Mouse (Mus musculus): ENCODE data around the gene Ptprt. TPM values are rescaled to one million over a fixed set of nuclear protein-coding genes. Genes with fewer than 3 reads are reported as not detected.

Gene Ptprt
- polyA plus RNA-seq, 1 experiment from 2014 or later, result 0.61 TPM

DNA sequence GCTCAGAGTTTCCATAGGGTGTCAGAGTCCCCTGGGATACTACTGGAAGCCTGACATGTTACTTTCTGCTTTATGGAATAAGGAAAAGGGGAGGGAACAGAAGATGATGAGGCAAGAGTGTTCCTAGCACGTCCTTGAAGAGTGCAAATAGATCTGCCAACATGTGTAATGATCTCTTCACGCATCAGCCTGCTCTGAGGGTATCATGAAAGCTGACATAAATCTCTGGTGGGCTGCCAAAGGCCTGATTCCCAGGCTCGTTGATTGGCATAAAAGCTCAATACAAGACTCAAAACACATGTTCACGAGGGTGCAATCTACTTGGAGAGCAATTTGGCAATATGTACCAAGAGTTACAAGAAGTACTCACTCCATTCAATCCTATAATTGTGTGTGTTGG lies 778.4 kb downstream of the Ptprt start:
- H3K4me2 ChIP-seq (ENCODE audit: low read length), result no peak overlapping the region
- no peak overlapping the region for H3K9ac ChIP-seq (ENCODE audit: low read length)
- no peaks in the 10 kb centered on the region for H3K36me3 ChIP-seq (ENCODE audit: control insufficient read depth, insufficient read depth, low read length)
- no peak overlapping the region for H3K4me3 ChIP-seq (ENCODE audit: control insufficient read depth in 1 of 2, insufficient read depth in 1 of 2, low read depth in 1 of 2, low read length in 2 of 2)
- no peak for ATAC-seq (ENCODE audit: insufficient number of reproducible peaks, insufficient read depth, low FRiP score, low read depth)
- H3K4me1 ChIP-seq (ENCODE audit: control insufficient read depth in 2 of 2, insufficient read depth in 2 of 2, low read length in 2 of 2), result no peaks in the 10 kb centered on the region
- H3K9me3 ChIP-seq (ENCODE audit: control insufficient read depth, low read length), result no peaks in the 10 kb centered on the region
- no peak overlapping the region for H3K27ac ChIP-seq (replicated peaks in 1 of 2; ENCODE audit: control insufficient read depth in 1 of 2, insufficient read depth in 1 of 2, low read depth in 2 of 2, low read length in 2 of 2)
- no peaks in the 10 kb centered on the region for H3K27me3 ChIP-seq (ENCODE audit: control insufficient read depth, insufficient read depth, low read length)
- 63% methylated on average over 4 of the region's 4 CpGs for WGBS

DNA sequence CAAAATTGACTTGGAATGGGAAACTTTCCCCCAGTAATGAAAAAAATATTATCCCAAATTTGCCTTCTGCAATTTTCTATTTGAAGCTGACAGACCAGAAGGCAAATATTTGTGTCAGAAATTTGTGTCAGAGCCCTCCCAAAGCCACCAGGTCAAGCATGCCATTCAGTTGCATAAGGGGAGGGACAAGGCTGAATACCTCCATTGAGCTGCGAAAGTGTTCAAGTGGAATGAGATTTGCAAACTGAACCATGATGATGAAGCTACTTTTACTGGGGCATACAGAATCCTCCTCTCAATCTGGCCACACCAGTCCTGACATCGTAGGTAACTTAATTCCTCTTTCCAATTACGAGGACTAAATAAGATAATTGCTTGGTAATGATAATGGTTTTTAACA lies 780.0 kb downstream of the Ptprt start:
- no peaks in the 10 kb centered on the region for H3K36me3 ChIP-seq (ENCODE audit: control insufficient read depth, insufficient read depth, low read length)
- no peak overlapping the region for H3K4me3 ChIP-seq (ENCODE audit: control insufficient read depth in 1 of 2, insufficient read depth in 1 of 2, low read depth in 1 of 2, low read length in 2 of 2)
- no peak overlapping the region for H3K9ac ChIP-seq (ENCODE audit: low read length)
- H3K4me2 ChIP-seq (ENCODE audit: low read length), result no peak overlapping the region
- 85% methylated on average over 3 of the region's 3 CpGs for WGBS
- ATAC-seq (ENCODE audit: insufficient number of reproducible peaks, insufficient read depth, low FRiP score, low read depth), result no peak
- no peaks in the 10 kb centered on the region for H3K27me3 ChIP-seq (ENCODE audit: control insufficient read depth, insufficient read depth, low read length)
- H3K9me3 ChIP-seq (ENCODE audit: control insufficient read depth, low read length), result no peaks in the 10 kb centered on the region
- no peak overlapping the region for H3K27ac ChIP-seq (replicated peaks in 1 of 2; ENCODE audit: control insufficient read depth in 1 of 2, insufficient read depth in 1 of 2, low read depth in 2 of 2, low read length in 2 of 2)
- no peaks in the 10 kb centered on the region for H3K4me1 ChIP-seq (ENCODE audit: control insufficient read depth in 2 of 2, insufficient read depth in 2 of 2, low read length in 2 of 2)

DNA sequence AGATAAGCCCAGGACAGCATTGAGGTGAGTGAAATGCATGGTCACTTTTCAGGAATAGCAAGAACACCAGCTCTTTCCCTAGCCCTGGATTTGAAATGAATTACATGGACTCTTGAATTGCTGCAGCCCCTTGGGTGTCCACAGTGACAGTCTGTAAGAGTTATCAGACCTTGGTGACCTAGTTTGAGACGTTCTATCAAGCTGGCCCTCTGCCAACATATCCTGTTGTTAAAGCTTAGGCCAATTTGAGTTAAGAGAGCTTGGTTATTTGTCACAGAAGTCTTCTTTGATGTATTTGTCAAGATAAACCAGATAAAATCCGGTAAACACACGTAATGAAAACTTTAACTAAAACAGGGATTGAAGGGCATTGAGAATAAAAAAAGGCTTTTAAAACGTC lies 795.7 kb downstream of the Ptprt start:
- Histone ChIP-seq H3K9ac (ENCODE audit: low read length) (no peak overlapping the region), H3K4me1 (ENCODE audit: control insufficient read depth in 2 of 2, insufficient read depth in 2 of 2, low read length in 2 of 2) (no peaks in the 10 kb centered on the region), H3K27me3 (ENCODE audit: control insufficient read depth, insufficient read depth, low read length) (no peaks in the 10 kb centered on the region), H3K4me2 (ENCODE audit: low read length) (no peak overlapping the region), H3K4me3 (ENCODE audit: control insufficient read depth in 1 of 2, insufficient read depth in 1 of 2, low read depth in 1 of 2, low read length in 2 of 2) (no peak overlapping the region), H3K9me3 (ENCODE audit: control insufficient read depth, low read length) (no peaks in the 10 kb centered on the region), H3K27ac (replicated peaks in 1 of 2; ENCODE audit: control insufficient read depth in 1 of 2, insufficient read depth in 1 of 2, low read depth in 2 of 2, low read length in 2 of 2) (no peak overlapping the region), H3K36me3 (ENCODE audit: control insufficient read depth, insufficient read depth, low read length) (no peaks in the 10 kb centered on the region)
- ATAC-seq (ENCODE audit: insufficient number of reproducible peaks, insufficient read depth, low FRiP score, low read depth), result no peak
- WGBS, result 42% methylated on average over 4 of the region's 4 CpGs

- Histone ChIP-seq H3K9me3 (ENCODE audit: control insufficient read depth, low read length) (no peaks in the 10 kb centered on the region), H3K4me2 (ENCODE audit: low read length) (no peak overlapping the region), H3K27ac (replicated peaks in 1 of 2; ENCODE audit: control insufficient read depth in 1 of 2, insufficient read depth in 1 of 2, low read depth in 2 of 2, low read length in 2 of 2) (no peak overlapping the region), H3K4me3 (ENCODE audit: control insufficient read depth in 1 of 2, insufficient read depth in 1 of 2, low read depth in 1 of 2, low read length in 2 of 2) (no peak overlapping the region), H3K9ac (ENCODE audit: low read length) (no peak overlapping the region), H3K36me3 (ENCODE audit: control insufficient read depth, insufficient read depth, low read length) (no peaks in the 10 kb centered on the region), H3K27me3 (ENCODE audit: control insufficient read depth, insufficient read depth, low read length) (no peaks in the 10 kb centered on the region), H3K4me1 (ENCODE audit: control insufficient read depth in 2 of 2, insufficient read depth in 2 of 2, low read length in 2 of 2) (no peaks in the 10 kb centered on the region)
- no peak for ATAC-seq (ENCODE audit: insufficient number of reproducible peaks, insufficient read depth, low FRiP score, low read depth)
- 88% methylated on average over 1 of the region's 1 CpGs for WGBS
These were observed 802.1 kb downstream of the Ptprt start for GRCm38 (mm10) chr2:161858813-161859212.

GRCm38 (mm10) chr2:161858361-161858760 lies 802.6 kb downstream of the Ptprt start:
- Histone ChIP-seq H3K27ac (replicated peaks in 1 of 2; ENCODE audit: control insufficient read depth in 1 of 2, insufficient read depth in 1 of 2, low read depth in 2 of 2, low read length in 2 of 2) (no peak overlapping the region), H3K4me3 (ENCODE audit: control insufficient read depth in 1 of 2, insufficient read depth in 1 of 2, low read depth in 1 of 2, low read length in 2 of 2) (no peak overlapping the region), H3K4me2 (ENCODE audit: low read length) (no peak overlapping the region), H3K27me3 (ENCODE audit: control insufficient read depth, insufficient read depth, low read length) (no peaks in the 10 kb centered on the region), H3K9me3 (ENCODE audit: control insufficient read depth, low read length) (no peaks in the 10 kb centered on the region), H3K36me3 (ENCODE audit: control insufficient read depth, insufficient read depth, low read length) (no peaks in the 10 kb centered on the region), H3K9ac (ENCODE audit: low read length) (no peak overlapping the region), H3K4me1 (ENCODE audit: control insufficient read depth in 2 of 2, insufficient read depth in 2 of 2, low read length in 2 of 2) (no peaks in the 10 kb centered on the region)
- WGBS, result 78% methylated on average over 1 of the region's 1 CpGs
- ATAC-seq (ENCODE audit: insufficient number of reproducible peaks, insufficient read depth, low FRiP score, low read depth), result no peak

DNA sequence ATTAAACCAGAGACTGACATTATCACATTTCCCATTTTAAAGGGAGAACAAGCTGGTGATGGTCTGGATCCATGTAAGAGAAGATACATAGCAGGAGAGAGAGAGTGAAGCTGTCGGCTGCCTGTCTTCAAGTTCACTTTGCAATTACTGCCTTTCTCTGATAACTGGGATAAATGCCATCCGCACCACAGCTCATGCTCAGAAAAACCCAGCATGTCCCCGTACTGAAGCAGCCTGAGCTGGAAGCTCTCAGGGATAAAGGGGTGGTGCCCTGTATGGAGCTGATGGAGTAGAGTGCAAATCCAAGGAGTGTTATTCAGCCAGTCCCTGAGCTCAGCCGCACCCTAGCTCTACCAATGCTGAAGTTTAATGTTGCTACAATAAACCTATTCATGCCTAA lies 825.9 kb downstream of the Ptprt start:
- H3K9me3 ChIP-seq (ENCODE audit: control insufficient read depth, low read length), result no peaks in the 10 kb centered on the region
- no peak overlapping the region for H3K4me2 ChIP-seq (ENCODE audit: low read length)
- ATAC-seq (ENCODE audit: insufficient number of reproducible peaks, insufficient read depth, low FRiP score, low read depth), result no peak
- H3K36me3 ChIP-seq (ENCODE audit: control insufficient read depth, insufficient read depth, low read length), result no peaks in the 10 kb centered on the region
- H3K27me3 ChIP-seq (ENCODE audit: control insufficient read depth, insufficient read depth, low read length), result no peaks in the 10 kb centered on the region
- H3K27ac ChIP-seq (replicated peaks in 1 of 2; ENCODE audit: control insufficient read depth in 1 of 2, insufficient read depth in 1 of 2, low read depth in 2 of 2, low read length in 2 of 2), result no peak overlapping the region
- H3K9ac ChIP-seq (ENCODE audit: low read length), result no peak overlapping the region
- 25% methylated on average over 4 of the region's 4 CpGs for WGBS
- no peak overlapping the region for H3K4me3 ChIP-seq (ENCODE audit: control insufficient read depth in 1 of 2, insufficient read depth in 1 of 2, low read depth in 1 of 2, low read length in 2 of 2)
- no peaks in the 10 kb centered on the region; a peak in 1 of 4 replicates for H3K4me1 ChIP-seq (ENCODE audit: control insufficient read depth in 2 of 2, insufficient read depth in 2 of 2, low read length in 2 of 2)

- no peak overlapping the region for H3K4me3 ChIP-seq (ENCODE audit: control insufficient read depth in 1 of 2, insufficient read depth in 1 of 2, low read depth in 1 of 2, low read length in 2 of 2)
- 68% methylated on average over 2 of the region's 2 CpGs for WGBS
- ATAC-seq (ENCODE audit: insufficient number of reproducible peaks, insufficient read depth, low FRiP score, low read depth), result no peak
- H3K27me3 ChIP-seq (ENCODE audit: control insufficient read depth, insufficient read depth, low read length), result no peaks in the 10 kb centered on the region
- no peaks in the 10 kb centered on the region; a peak in 1 of 4 replicates for H3K4me1 ChIP-seq (ENCODE audit: control insufficient read depth in 2 of 2, insufficient read depth in 2 of 2, low read length in 2 of 2)
- no peaks in the 10 kb centered on the region for H3K36me3 ChIP-seq (ENCODE audit: control insufficient read depth, insufficient read depth, low read length)
- H3K4me2 ChIP-seq (ENCODE audit: low read length), result no peak overlapping the region
- H3K9ac ChIP-seq (ENCODE audit: low read length), result no peak overlapping the region
- H3K27ac ChIP-seq (replicated peaks in 1 of 2; ENCODE audit: control insufficient read depth in 1 of 2, insufficient read depth in 1 of 2, low read depth in 2 of 2, low read length in 2 of 2), result no peak overlapping the region
- H3K9me3 ChIP-seq (ENCODE audit: control insufficient read depth, low read length), result no peaks in the 10 kb centered on the region
These were observed 827.1 kb downstream of the Ptprt start for GRCm38 (mm10) chr2:161833846-161834245.

- no peaks in the 10 kb centered on the region for H3K27me3 ChIP-seq (ENCODE audit: control insufficient read depth, insufficient read depth, low read length)
- H3K4me2 ChIP-seq (ENCODE audit: low read length), result no peak overlapping the region
- no peaks in the 10 kb centered on the region for H3K36me3 ChIP-seq (ENCODE audit: control insufficient read depth, insufficient read depth, low read length)
- H3K27ac ChIP-seq (replicated peaks in 1 of 2; ENCODE audit: control insufficient read depth in 1 of 2, insufficient read depth in 1 of 2, low read depth in 2 of 2, low read length in 2 of 2), result no peak overlapping the region
- 74% methylated on average over 1 of the region's 1 CpGs for WGBS
- H3K4me3 ChIP-seq (ENCODE audit: control insufficient read depth in 1 of 2, insufficient read depth in 1 of 2, low read depth in 1 of 2, low read length in 2 of 2), result no peak overlapping the region
- H3K9me3 ChIP-seq (ENCODE audit: control insufficient read depth, low read length), result no peaks in the 10 kb centered on the region
- H3K9ac ChIP-seq (ENCODE audit: low read length), result no peak overlapping the region
- 0 out of 4 replicates have a peak, but pooled peaks cover 0 to 4% of the 10 kb centered on the region in 2 experiments for H3K4me1 ChIP-seq (ENCODE audit: control insufficient read depth in 2 of 2, insufficient read depth in 2 of 2, low read length in 2 of 2)
- no peak for ATAC-seq (ENCODE audit: insufficient number of reproducible peaks, insufficient read depth, low FRiP score, low read depth)
These were observed 847.6 kb downstream of the Ptprt start for GRCm38 (mm10) chr2:161813326-161813725.

Measured in heart, embryonic 14.5 days (tissue).